Mouse (Mus musculus): ENCODE measurements around the gene Macrod2.

- TF ChIP-seq CTCF (IDR thresholded peaks at IDR 0.05; ENCODE audit: control insufficient read depth, insufficient read depth, insufficient read length) (no peak), MYOG (IDR thresholded peaks at IDR 0.05; ENCODE audit: control insufficient read depth, extremely low read depth, insufficient read length) (no peak), USF1 (IDR thresholded peaks at IDR 0.05; ENCODE audit: low read depth) (no peak), FOSL1 (IDR thresholded peaks at IDR 0.05; ENCODE audit: insufficient read depth, low read length, poor library complexity, severe bottlenecking) (no peak)
Measured at GRCm38 (mm10) chr2:141289059-141289713, 894.1 kb downstream of the Macrod2 start.

Data from C2C12 (cell line).